Mouse (Mus musculus) activated CD4-positive, CD25-positive, alpha-beta regulatory T cell, adult 4 months (primary cell): Measurements from ENCODE around the gene Thra. TPM values are rescaled to one million over a fixed set of nuclear protein-coding genes. Genes with fewer than 3 reads are reported as not detected.
"Not testable (repeated sequence)": the region's sequence is repeated elsewhere in the genome, so short reads cannot be mapped to it uniquely, and the experiment has no call there.

Experiments used
- ATAC-seq: one replicate; pipeline ENCODE4 v1.8.0; 2017
- polyA plus RNA-seq, 2 experiments: library from polyadenylated mRNA; unstranded; fragments of 100-300 nt; shearing (Covaris generic); gene quantifications; one replicate each; pipeline ENCODE4 v1.2.1; 2017

Gene Thra
- 1 to 10 TPM; 1.4 to 3.5 TPM for polyA plus RNA-seq

DNA sequence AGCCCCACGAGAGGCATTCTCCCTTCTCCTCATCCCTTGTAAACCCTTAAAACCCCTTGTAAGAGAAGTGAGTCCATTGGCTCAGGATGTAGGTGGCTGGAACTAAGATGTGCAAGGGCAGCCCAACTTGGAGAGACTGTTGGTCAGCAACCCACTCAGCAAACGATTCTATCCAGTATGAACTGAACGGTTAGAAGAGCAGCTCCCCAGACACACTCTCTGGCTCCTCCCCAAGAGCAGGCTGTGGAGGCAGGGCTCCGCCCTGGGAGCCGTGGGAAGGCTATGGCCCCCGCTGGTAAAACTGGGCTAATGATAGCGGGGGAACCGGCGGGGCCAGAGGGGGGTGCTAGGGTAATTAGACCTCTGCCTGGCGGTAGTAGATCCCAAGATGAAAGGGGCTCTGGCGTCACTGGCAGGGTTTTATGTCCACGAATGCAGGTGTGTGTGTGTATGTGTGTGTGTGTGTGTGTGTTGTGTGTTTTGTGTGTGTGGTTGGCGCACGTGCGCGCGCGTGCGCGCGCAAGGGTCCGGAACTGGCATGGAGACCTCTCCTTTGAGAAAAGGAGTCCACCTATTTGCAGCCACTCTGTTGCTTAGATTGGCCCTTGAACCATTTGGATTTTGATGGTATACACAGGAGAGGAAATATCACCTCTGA is at the start of gene Thra:
Gene Thra (plus strand): TSS at position 246 of the 658 bp plus-strand sequence.
- peak; percentile 24 for ATAC-seq

DNA sequence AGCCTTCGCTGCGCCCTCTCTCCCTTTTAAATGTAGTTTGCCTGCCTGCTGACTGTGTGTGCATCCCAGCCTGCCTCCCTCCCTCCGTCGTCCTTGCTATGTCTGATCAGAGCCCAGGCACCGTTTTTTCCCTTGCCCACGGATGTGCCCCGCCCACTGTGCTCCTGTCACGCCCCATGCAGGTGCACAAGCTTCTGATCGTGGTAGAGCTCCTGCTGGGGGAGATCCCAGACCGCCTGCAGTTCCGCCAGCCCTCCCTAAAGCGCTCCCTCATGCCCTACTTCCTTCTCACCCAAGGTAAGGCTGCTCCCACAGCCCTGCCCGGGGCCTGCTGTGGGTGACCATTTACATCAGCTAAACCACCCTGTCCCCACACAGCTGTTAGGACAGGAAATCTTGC is 47.2 kb upstream of the Thra start:
- ATAC-seq: no peak

DNA sequence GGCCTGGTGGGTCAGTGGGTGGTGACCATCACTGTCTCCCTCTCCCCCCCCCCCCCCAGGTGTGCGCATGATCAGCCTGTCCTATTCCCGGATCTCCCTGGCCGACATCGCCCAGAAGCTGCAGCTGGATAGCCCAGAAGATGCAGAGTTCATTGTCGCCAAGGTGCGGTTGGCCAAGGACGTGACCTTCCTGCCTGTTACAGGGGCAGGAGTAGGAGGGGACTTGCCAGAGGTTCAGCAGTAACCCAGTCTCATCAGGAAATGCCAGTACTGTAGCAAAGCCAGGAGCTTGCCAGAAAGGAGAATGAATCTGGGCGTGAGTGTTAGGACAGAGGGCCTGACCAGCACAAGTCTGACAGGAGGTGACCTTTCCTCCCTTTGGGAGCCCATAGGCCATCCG is 46.7 kb upstream of the Thra start:
- no peak for ATAC-seq

GRCm38 (mm10) chr11:98694301-98694700 is 46.1 kb upstream of the Thra start:
- no peak for ATAC-seq

GRCm38 (mm10) chr11:98695408-98695807 is 45.0 kb upstream of the Thra start:
- ATAC-seq: no peak

- ATAC-seq: no peak
Observed at GRCm38 (mm10) chr11:98696454-98697216, 43.8 kb upstream of the Thra start.

DNA sequence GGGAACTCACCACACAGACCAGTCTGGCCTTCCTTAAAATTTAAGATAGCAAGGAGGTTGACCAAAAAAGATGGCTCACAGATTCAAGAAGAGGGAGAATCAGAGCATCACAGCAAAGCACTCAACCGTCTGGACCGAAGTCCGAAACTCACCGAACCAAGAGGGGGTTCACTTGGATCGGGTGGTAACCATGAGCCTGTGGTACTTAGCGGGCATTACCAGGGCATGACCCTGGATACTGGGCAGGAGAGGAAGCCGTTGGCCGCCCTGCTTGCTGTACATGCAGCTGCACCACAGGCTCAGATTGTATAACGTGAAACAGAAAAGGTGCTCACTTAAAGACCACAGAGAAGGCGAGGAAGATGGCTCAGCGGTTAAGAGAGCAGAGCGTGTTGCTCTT is 43.2 kb upstream of the Thra start:
- ATAC-seq: no peak

DNA sequence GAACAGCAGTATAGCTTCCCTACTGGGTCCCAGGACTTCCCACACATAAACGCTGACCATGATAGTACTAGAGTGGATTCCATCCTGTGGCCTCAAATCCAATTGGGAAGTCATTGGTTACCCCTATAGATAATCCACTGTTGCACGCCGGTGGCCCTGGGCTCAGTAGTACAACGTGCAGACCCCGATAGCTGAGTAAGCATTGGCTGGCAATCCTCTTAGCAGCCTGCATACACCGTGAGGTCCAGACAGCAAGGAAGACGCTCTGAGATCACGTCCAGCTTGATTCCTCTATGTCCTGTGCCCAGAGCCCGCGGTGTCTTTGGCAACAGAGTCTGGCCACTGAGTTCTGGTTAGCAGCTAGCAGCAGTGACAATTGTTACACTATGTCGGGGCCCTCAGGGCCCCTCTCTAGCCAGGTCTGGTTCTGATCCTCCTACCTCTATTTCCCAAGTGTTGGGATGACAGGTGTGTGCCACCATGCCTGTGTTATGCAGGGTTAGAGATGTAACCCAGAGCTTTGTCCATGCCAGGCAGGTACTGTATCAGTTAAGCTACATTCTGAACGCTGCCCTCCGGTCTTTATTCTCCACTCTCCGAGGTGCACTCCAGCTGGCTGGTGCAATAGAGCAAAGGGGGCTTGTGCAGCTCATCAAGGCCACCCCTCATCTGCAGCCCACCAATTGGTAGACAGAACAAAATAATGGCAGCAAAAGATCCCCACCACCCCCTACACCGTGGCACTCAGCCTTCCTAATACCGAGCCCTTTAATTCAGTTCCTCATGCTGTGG is 41.4 kb upstream of the Thra start:
- no peak for ATAC-seq

- peak; percentile 43 for ATAC-seq
Observed at GRCm38 (mm10) chr11:98699911-98700310, 40.5 kb upstream of the Thra start.

GRCm38 (mm10) chr11:98701213-98701670 is 39.2 kb upstream of the Thra start, which contains the start of gene Csf3:
Gene Csf3 (plus strand): TSS chr11:98701263.
- no peak for ATAC-seq

- no peak for ATAC-seq
Observed at GRCm38 (mm10) chr11:98702323-98702722, 38.1 kb upstream of the Thra start.

- no peak for ATAC-seq
Observed at GRCm38 (mm10) chr11:98705021-98705420, 35.4 kb upstream of the Thra start.

- ATAC-seq: no peak
Observed at GRCm38 (mm10) chr11:98707401-98708281, 32.8 kb upstream of the Thra start.

- no peak for ATAC-seq
Observed at GRCm38 (mm10) chr11:98708282-98708956, 32.0 kb upstream of the Thra start.

GRCm38 (mm10) chr11:98709001-98709741 is 31.3 kb upstream of the Thra start:
- ATAC-seq: no peak

- ATAC-seq: peak; percentile 36
Observed at GRCm38 (mm10) chr11:98710416-98711045, 29.9 kb upstream of the Thra start.

GRCm38 (mm10) chr11:98711046-98711434 is 29.4 kb upstream of the Thra start:
- ATAC-seq: no peak

GRCm38 (mm10) chr11:98712009-98712408 is 28.4 kb upstream of the Thra start:
- ATAC-seq: not testable (repeated sequence)

DNA sequence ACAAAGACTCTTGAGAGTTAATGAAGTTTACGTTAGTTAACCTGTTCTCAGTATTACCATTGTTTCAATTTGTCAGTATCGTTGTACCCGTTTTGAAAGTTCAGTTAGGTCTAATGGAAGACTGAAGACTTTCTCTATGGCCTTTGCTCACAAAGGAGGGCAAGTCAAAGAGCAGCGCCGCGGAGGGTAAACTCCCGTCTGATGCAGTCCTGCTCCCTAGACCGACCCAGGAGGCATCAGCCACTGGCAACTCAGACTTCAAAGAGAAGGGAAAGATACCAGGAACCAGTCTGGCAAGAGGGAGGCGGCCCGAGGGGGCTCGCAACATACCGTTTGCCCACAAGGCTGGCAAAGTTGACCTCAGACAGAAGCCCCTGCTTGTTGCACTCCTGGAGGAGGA is 26.7 kb upstream of the Thra start:
- no peak for ATAC-seq

DNA sequence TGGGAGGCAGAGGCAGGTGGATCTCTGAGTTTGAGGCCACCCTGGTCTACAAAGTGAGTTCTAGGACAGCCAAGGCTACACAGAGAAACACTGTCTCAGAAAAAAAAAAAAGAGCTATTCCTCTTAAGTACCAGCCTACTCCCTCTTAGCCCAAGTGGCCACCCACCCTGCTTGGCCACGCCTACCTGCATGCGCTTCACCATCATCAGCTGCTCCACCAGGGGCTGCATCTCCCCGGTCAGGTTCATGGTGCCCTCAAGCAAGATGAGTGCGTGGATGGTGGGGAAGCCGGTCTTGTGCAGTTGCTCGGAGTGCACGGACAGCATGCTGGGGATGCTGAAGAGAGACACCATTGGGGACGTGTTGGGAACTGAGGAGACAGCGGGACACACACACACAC is 24.5 kb upstream of the Thra start:
- no peak for ATAC-seq
